ENCODE assay signal across 8 mouse cellular contexts in the genomic region with DNA sequence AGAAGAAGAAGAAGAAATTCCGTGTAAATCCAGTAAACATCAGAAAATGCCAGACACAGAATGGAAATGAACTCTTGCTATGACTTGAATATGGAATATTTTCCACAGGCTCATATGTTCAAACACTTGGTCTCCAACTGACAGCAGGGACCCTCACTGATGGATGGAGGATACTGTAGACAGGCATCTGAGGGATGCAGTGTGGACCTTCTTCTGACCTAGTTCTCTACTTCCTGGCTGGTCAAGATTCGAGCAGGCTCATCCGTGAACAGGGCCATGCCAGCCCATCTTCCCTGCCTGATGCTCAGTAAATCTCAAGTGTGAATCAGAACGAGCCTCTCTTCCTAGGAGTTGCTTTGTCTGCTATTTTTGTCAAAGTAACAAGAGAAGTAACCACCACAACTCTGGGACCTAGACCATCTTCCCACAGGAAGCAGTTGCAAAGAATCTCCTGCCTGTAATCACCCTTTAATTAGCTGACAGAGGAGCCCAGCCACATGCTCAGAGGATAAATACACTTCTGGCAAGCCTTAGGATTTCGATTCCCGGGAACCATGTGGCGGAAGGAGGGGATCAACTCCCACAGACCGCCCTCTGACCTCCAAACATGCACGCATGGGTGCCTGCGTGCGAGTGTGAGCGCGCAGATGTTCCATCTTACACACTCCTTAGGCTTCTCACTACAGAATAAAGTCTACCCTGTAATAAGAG. TPM values are rescaled to one million over a fixed set of nuclear protein-coding genes. Genes with fewer than 3 reads are reported as not detected.
DNase-seq lines count a peak whose midpoint lies in the region; TF ChIP-seq lines count a peak whose summit lies in the region.

No protein-coding gene starts in this region.

- TF ChIP-seq CTCF in kidney, adult 2 months (conservative IDR thresholded peaks at IDR 0.05; ENCODE audit: insufficient read depth, insufficient read length, low read depth, low read length) = no peak

- H3K4me3 ChIP-seq in embryonic facial prominence, embryonic 10.5 days = no peak overlapping the region
- peak overlapping the region; percentile 7; the same call in 1 of the 2 replicates for H3K4me3 ChIP-seq in kidney, adult 2 months (ENCODE audit: insufficient read depth, low read depth, low read length)

- H3K36me3 ChIP-seq in embryonic facial prominence, embryonic 10.5 days (replicated peaks) = no peaks in the 10 kb centered on the region
- no peaks in the 10 kb centered on the region for H3K36me3 ChIP-seq in kidney, adult 2 months (ENCODE audit: control insufficient read depth, insufficient read depth, low read length)

- DNase-seq in kidney, adult 11 months = peak; percentile 26
- DNase-seq in kidney, adult 18-20 months = no peak
- DNase-seq in embryonic facial prominence, embryonic 10.5 days (ENCODE audit: low spot score) = peak; percentile 54
- peak; percentile 52 for DNase-seq in kidney, adult 2 months
- peak; percentile 85 for DNase-seq in lung, postnatal 36 days
- DNase-seq in right cerebral cortex, postnatal 36 days (ENCODE audit: low spot score in 2 of 2) = no peak
- DNase-seq in left cerebral cortex, adult 8-10 months (ENCODE audit: low spot score in 2 of 2) = no peak
- no peak for DNase-seq in left cerebral cortex, postnatal 14 days (ENCODE audit: low spot score in 2 of 2)

- H3K4me1 ChIP-seq in embryonic facial prominence, embryonic 10.5 days = peaks cover 12% of the 10 kb centered on the region
- peaks cover 11% of the 10 kb centered on the region for H3K4me1 ChIP-seq in kidney, adult 2 months (ENCODE audit: control insufficient read depth, insufficient read depth, low read length)

- WGBS in embryonic facial prominence, embryonic 10.5 days = 50% methylated on average over 13 of the region's 13 CpGs
- 33% methylated on average over 13 of the region's 13 CpGs for WGBS in kidney, adult 2 months

- H3K9me3 ChIP-seq in embryonic facial prominence, embryonic 10.5 days = no peaks in the 10 kb centered on the region; the same call in 1 of the 2 replicates

- H3K27me3 ChIP-seq in embryonic facial prominence, embryonic 10.5 days (replicated peaks; ENCODE audit: low read depth, poor library complexity, severe bottlenecking) = no peaks in the 10 kb centered on the region
- no peaks in the 10 kb centered on the region for H3K27me3 ChIP-seq in kidney, adult 2 months (replicated peaks; ENCODE audit: control insufficient read depth, insufficient read depth, low read length)

- TF ChIP-seq POLR2A in kidney, adult 2 months (IDR thresholded peaks at IDR 0.05; ENCODE audit: low read depth, low read length) = no peak

- peak overlapping the region; percentile 71 for H3K27ac ChIP-seq in embryonic facial prominence, embryonic 10.5 days (replicated peaks)
- H3K27ac ChIP-seq in kidney, adult 2 months (ENCODE audit: insufficient read depth, low read depth, low read length) = no peak overlapping the region

- intact Hi-C loops in left cerebral cortex, postnatal 14 days (cut with DNase I) = no loop called here

RNA-seq across cellular contexts. Expression of a gene that starts 31.9 kb away (rescaled TPM):
- 76.3 and 78.3 TPM in 2 replicates for polyA plus RNA-seq in embryonic facial prominence, embryonic 10.5 days (2016; fragmentation: Nextera tagmentation; extraction: Ambion mirVana)
- polyA plus RNA-seq in kidney, adult 2 months (2012; rRNA removed) = 9.4 and 9.9 TPM in 2 replicates
- total RNA-seq in left cerebral cortex, adult 8-10 months (2022) = 10 to 100 TPM; 39.9 to 45.5 (median 41.6) TPM
- total RNA-seq in left cerebral cortex, postnatal 14 days (2021) = 10 to 100 TPM; 43.6 to 48.1 TPM

RNA-seq across cellular contexts. Expression of a gene that starts 32.1 kb away (rescaled TPM):
- polyA plus RNA-seq in embryonic facial prominence, embryonic 10.5 days (2016; fragmentation: Nextera tagmentation; extraction: Ambion mirVana) = 1,556 and 1,753 TPM in 2 replicates
- polyA plus RNA-seq in kidney, adult 2 months (2012; rRNA removed) = 33.6 and 48.1 TPM in 2 replicates
- 100 to 1,000 TPM; 120 to 137 (median 132) TPM for total RNA-seq in left cerebral cortex, adult 8-10 months (2022)
- total RNA-seq in left cerebral cortex, postnatal 14 days (2021) = 100 to 1,000 TPM; 157 to 159 TPM

Comparison
In these comparisons a context has a peak if more than half of its experiments do, and no peak if none do; other contexts are left out.
1. DNase-seq: peak in kidney, adult 11 months (single experiment), embryonic facial prominence, embryonic 10.5 days (single experiment), kidney, adult 2 months (single experiment) and lung, postnatal 36 days (single experiment); none in kidney, adult 18-20 months (single experiment), right cerebral cortex, postnatal 36 days (0 of 2), left cerebral cortex, adult 8-10 months (0 of 2) and left cerebral cortex, postnatal 14 days (0 of 2).